Mouse (Mus musculus): ENCODE data around the gene Dscaml1. TPM values are rescaled to one million over a fixed set of nuclear protein-coding genes. Genes with fewer than 3 reads are reported as not detected.

Gene Dscaml1
- polyA plus RNA-seq, 1 experiment from 2014 or later, result 0.01 TPM

DNA sequence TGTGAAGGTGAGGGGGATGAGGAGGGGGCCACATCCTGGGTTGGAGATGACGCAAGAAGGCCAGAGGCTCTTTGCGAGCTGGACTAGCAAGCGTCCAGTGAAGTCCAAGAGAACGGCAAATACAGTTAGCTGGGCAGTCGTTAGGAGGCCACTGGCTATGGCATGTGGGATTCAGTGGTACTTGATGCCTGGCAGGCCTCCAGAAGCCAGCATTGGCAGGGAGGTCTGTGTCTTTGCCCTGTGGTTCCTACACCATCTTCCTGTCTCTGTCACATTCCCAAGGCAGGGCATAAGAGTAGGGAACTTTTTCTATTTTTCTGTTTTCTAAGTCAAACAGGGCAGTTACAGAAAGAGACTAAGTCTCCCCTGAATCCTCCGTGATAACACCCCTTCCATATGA lies 237.9 kb downstream of the Dscaml1 start:
- no peak for ATAC-seq (ENCODE audit: insufficient read depth)
- Histone ChIP-seq H3K4me2 (no peak overlapping the region), H3K4me3 (replicated peaks) (no peak overlapping the region), H3K9ac (no peak overlapping the region), H3K36me3 (replicated peaks) (no peaks in the 10 kb centered on the region), H3K27me3 (no peaks in the 10 kb centered on the region), H3K27ac (replicated peaks) (no peak overlapping the region), H3K4me1 (replicated peaks) (no peaks in the 10 kb centered on the region), H3K9me3 (replicated peaks) (no peaks in the 10 kb centered on the region)
- WGBS (ENCODE audit: insufficient replicate concordance), result 60% methylated on average over 6 of the region's 6 CpGs

- Histone ChIP-seq H3K4me3 (replicated peaks) (no peak overlapping the region), H3K4me1 (replicated peaks) (no peaks in the 10 kb centered on the region), H3K9ac (no peak overlapping the region), H3K27me3 (no peaks in the 10 kb centered on the region), H3K36me3 (replicated peaks) (no peaks in the 10 kb centered on the region), H3K9me3 (replicated peaks) (no peaks in the 10 kb centered on the region), H3K27ac (replicated peaks) (no peak overlapping the region), H3K4me2 (no peak overlapping the region)
- no peak for ATAC-seq (ENCODE audit: insufficient read depth)
- WGBS (ENCODE audit: insufficient replicate concordance), result 67% methylated on average over 15 of the region's 15 CpGs
Observed at GRCm38 (mm10) chr9:45664871-45665394, 238.5 kb downstream of the Dscaml1 start.

GRCm38 (mm10) chr9:45675931-45676330 lies 249.5 kb downstream of the Dscaml1 start:
- WGBS (ENCODE audit: insufficient replicate concordance), result 65% methylated on average over 9 of the region's 9 CpGs
- H3K9ac ChIP-seq, result no peak overlapping the region
- H3K27ac ChIP-seq (replicated peaks), result no peak overlapping the region
- H3K4me1 ChIP-seq (replicated peaks), result 0 out of 2 replicates have a peak, but pooled peaks cover 4% of the 10 kb centered on the region
- H3K9me3 ChIP-seq (replicated peaks), result no peaks in the 10 kb centered on the region
- H3K4me2 ChIP-seq, result no peak overlapping the region
- H3K27me3 ChIP-seq, result no peaks in the 10 kb centered on the region
- H3K4me3 ChIP-seq (replicated peaks), result no peak overlapping the region
- no peak for ATAC-seq (ENCODE audit: insufficient read depth)
- H3K36me3 ChIP-seq (replicated peaks), result no peaks in the 10 kb centered on the region

- H3K4me1 ChIP-seq (replicated peaks), result 0 out of 2 replicates have a peak, but pooled peaks cover 4% of the 10 kb centered on the region
- no peak overlapping the region for H3K4me3 ChIP-seq (replicated peaks)
- H3K9me3 ChIP-seq (replicated peaks), result no peaks in the 10 kb centered on the region
- H3K36me3 ChIP-seq (replicated peaks), result no peaks in the 10 kb centered on the region
- H3K9ac ChIP-seq, result no peak overlapping the region
- no peaks in the 10 kb centered on the region for H3K27me3 ChIP-seq
- WGBS (ENCODE audit: insufficient replicate concordance), result 62% methylated on average over 8 of the region's 8 CpGs
- H3K4me2 ChIP-seq, result no peak overlapping the region
- no peak for ATAC-seq (ENCODE audit: insufficient read depth)
- no peak overlapping the region for H3K27ac ChIP-seq (replicated peaks)
Observed at GRCm38 (mm10) chr9:45676578-45676977, 250.2 kb downstream of the Dscaml1 start.

DNA sequence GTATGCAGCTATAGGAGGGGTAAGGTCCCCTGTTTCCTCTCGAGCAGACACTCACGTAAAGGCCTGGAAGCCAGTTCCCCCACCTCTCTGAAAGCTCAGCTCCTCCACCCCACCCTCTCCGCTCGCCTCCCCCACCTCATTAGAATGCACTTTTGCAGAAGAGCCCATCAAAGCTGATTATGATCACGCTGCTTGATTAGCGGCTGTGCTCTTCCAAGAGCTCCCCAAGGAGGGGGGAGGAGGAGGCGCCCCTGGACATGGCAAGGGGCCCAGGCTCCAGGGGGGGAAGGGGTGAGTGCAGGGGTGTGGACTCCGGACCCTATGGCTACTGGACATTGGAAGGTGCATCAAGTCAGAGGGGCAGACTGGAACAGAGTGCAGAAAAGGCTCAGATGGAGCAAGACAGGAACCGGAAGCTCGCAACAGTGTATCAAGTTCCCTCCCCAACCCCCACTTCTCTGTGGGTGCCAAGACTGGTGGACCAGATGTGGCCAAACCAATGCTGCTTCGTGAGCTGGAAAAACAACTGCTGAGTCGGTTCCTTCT lies 250.9 kb downstream of the Dscaml1 start:
- H3K9ac ChIP-seq, result no peak overlapping the region
- H3K4me1 ChIP-seq (replicated peaks), result 0 out of 2 replicates have a peak, but pooled peaks cover 4% of the 10 kb centered on the region
- no peak overlapping the region for H3K4me2 ChIP-seq
- no peak overlapping the region for H3K27ac ChIP-seq (replicated peaks)
- H3K4me3 ChIP-seq (replicated peaks), result no peak overlapping the region
- ATAC-seq (ENCODE audit: insufficient read depth), result no peak
- WGBS (ENCODE audit: insufficient replicate concordance), result 36% methylated on average over 12 of the region's 12 CpGs
- no peaks in the 10 kb centered on the region for H3K27me3 ChIP-seq
- H3K36me3 ChIP-seq (replicated peaks), result no peaks in the 10 kb centered on the region
- H3K9me3 ChIP-seq (replicated peaks), result no peaks in the 10 kb centered on the region

- H3K9ac ChIP-seq, result no peak overlapping the region
- H3K27ac ChIP-seq (replicated peaks), result no peak overlapping the region
- H3K9me3 ChIP-seq (replicated peaks), result no peaks in the 10 kb centered on the region
- H3K36me3 ChIP-seq (replicated peaks), result no peaks in the 10 kb centered on the region
- no peak for ATAC-seq (ENCODE audit: insufficient read depth)
- WGBS (ENCODE audit: insufficient replicate concordance), result 47% methylated on average over 8 of the region's 8 CpGs
- no peaks in the 10 kb centered on the region for H3K27me3 ChIP-seq
- H3K4me1 ChIP-seq (replicated peaks), result 0 out of 2 replicates have a peak, but pooled peaks cover 4% of the 10 kb centered on the region
- no peak overlapping the region for H3K4me2 ChIP-seq
- no peak overlapping the region for H3K4me3 ChIP-seq (replicated peaks)
Observed at GRCm38 (mm10) chr9:45677952-45678663, 251.7 kb downstream of the Dscaml1 start.

DNA sequence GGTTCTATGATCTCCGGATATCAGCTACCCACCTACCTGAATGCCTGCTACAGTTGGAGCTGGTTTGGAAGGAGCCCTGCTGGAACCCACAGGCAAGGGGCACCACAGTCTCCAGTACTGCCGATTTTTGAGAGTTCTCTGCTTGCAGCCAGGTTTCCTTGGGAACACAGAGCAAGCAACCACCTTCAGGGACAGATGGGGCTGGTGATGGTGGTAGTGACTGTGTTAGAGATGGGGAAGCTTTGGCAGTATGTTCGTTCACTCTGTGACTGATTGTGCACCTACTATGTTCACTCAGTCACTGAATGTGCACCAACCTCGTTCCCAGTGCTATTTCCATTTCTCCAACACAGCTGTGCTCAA lies 252.2 kb downstream of the Dscaml1 start:
- no peak for ATAC-seq (ENCODE audit: insufficient read depth)
- Histone ChIP-seq H3K4me1 (replicated peaks) (0 out of 2 replicates have a peak, but pooled peaks cover 4% of the 10 kb centered on the region), H3K4me2 (no peak overlapping the region), H3K27ac (replicated peaks) (no peak overlapping the region), H3K4me3 (replicated peaks) (no peak overlapping the region), H3K9ac (no peak overlapping the region), H3K9me3 (replicated peaks) (no peaks in the 10 kb centered on the region), H3K36me3 (replicated peaks) (no peaks in the 10 kb centered on the region), H3K27me3 (no peaks in the 10 kb centered on the region)
- WGBS (ENCODE audit: insufficient replicate concordance), result 47% methylated on average over 4 of the region's 4 CpGs

DNA sequence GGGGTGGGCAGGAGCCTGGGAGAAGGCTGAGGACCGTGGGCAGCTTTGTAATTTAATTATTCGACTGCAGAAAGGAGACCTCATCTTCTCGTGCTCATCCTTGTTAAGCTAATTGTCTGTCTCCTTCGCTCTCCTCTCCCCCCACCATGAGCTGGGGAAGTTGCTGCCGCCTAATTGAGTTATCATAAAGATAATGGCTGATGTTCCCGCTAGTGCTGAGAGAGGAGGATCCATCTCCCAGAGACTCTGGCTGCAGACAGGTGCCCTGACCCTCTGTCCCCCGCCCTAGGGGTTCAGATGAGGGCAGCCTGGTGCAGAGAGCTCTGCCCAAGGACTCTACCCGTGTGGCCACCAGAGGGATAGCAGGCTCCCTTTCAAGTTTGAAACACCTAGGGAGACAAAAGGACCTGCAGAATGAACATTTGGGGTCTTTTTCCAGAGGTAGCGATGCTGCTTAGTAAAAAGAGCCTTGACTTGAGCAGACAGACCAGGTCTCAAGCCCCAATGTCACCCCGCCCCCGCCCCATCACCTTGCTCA lies 256.1 kb downstream of the Dscaml1 start:
- Histone ChIP-seq H3K4me3 (replicated peaks) (no peak overlapping the region), H3K27ac (replicated peaks) (no peak overlapping the region), H3K27me3 (no peaks in the 10 kb centered on the region), H3K4me2 (no peak overlapping the region), H3K9ac (no peak overlapping the region), H3K4me1 (replicated peaks) (no peaks in the 10 kb centered on the region), H3K9me3 (replicated peaks) (no peaks in the 10 kb centered on the region), H3K36me3 (replicated peaks) (no peaks in the 10 kb centered on the region)
- 42% methylated on average over 11 of the region's 11 CpGs for WGBS (ENCODE audit: insufficient replicate concordance)
- ATAC-seq (ENCODE audit: insufficient read depth), result no peak

- no peak overlapping the region for H3K4me3 ChIP-seq (replicated peaks)
- ATAC-seq (ENCODE audit: insufficient read depth), result no peak
- no peak overlapping the region for H3K4me2 ChIP-seq
- no peak overlapping the region for H3K27ac ChIP-seq (replicated peaks)
- H3K27me3 ChIP-seq, result no peaks in the 10 kb centered on the region
- H3K9me3 ChIP-seq (replicated peaks), result no peaks in the 10 kb centered on the region
- 24% methylated on average over 10 of the region's 10 CpGs for WGBS (ENCODE audit: insufficient replicate concordance)
- H3K9ac ChIP-seq, result no peak overlapping the region
- H3K36me3 ChIP-seq (replicated peaks), result no peaks in the 10 kb centered on the region
- H3K4me1 ChIP-seq (replicated peaks), result 0 out of 2 replicates have a peak, but pooled peaks cover 6% of the 10 kb centered on the region
Observed at GRCm38 (mm10) chr9:45693424-45694237, 267.2 kb downstream of the Dscaml1 start.

- Histone ChIP-seq H3K9ac (no peak overlapping the region), H3K4me3 (replicated peaks) (no peak overlapping the region), H3K9me3 (replicated peaks) (no peaks in the 10 kb centered on the region), H3K27ac (replicated peaks) (no peak overlapping the region), H3K4me2 (no peak overlapping the region), H3K27me3 (no peaks in the 10 kb centered on the region), H3K36me3 (replicated peaks) (no peaks in the 10 kb centered on the region), H3K4me1 (replicated peaks) (0 out of 2 replicates have a peak, but pooled peaks cover 6% of the 10 kb centered on the region)
- 7% methylated on average over 2 of the region's 2 CpGs for WGBS (ENCODE audit: insufficient replicate concordance)
- no peak for ATAC-seq (ENCODE audit: insufficient read depth)
Observed at GRCm38 (mm10) chr9:45694256-45694655, 267.8 kb downstream of the Dscaml1 start.

DNA sequence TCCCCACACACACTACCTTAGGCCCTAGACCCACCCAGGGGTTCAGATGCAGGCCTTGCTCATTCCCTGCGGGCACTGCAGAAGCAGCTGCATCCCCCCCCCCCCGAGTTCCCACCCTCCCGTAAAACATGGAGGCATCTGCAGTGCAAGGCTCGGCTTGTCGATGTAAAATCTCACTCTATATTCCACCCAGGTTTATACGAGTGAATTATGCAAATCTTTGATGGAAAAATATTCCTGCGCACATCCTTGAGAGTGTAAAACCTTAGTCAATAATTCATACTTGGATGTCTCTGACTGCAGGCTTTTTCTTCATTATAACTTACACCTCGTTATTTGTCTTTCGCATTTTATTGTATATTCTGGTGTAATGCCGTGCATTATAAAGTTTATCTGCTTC lies 272.7 kb downstream of the Dscaml1 start:
- Histone ChIP-seq H3K4me1 (replicated peaks) (no peaks in the 10 kb centered on the region), H3K27ac (replicated peaks) (no peak overlapping the region), H3K4me2 (no peak overlapping the region), H3K36me3 (replicated peaks) (no peaks in the 10 kb centered on the region), H3K9ac (no peak overlapping the region), H3K9me3 (replicated peaks) (no peaks in the 10 kb centered on the region), H3K4me3 (replicated peaks) (no peak overlapping the region), H3K27me3 (no peaks in the 10 kb centered on the region)
- 64% methylated on average over 10 of the region's 10 CpGs for WGBS (ENCODE audit: insufficient replicate concordance)
- no peak for ATAC-seq (ENCODE audit: insufficient read depth)

All from liver, embryonic 15.5 days (tissue).